Mouse (Mus musculus) urinary bladder, postnatal 0 days (tissue): Measurements from ENCODE around the gene Dctd. TPM values are rescaled to one million over a fixed set of nuclear protein-coding genes. Genes with fewer than 3 reads are reported as not detected.

ENCODE experiments used
- polyA plus RNA-seq: library from polyadenylated mRNA; unstranded; fragments of >200 nt; fragmentation: Nextera tagmentation; extraction: Ambion mirVana; gene quantifications from 2 replicates; pipeline ENCODE4 v1.2.1, GENCODE M21; 2015

Dctd gene
- polyA plus RNA-seq, result 9.9 and 10.1 TPM in 2 replicates

GRCm38 (mm10) chr8:48098792-48099191 is at the start of gene Dctd:
Dctd (plus strand) TSS chr8:48099092.

Other genes starting within 250 kb of the Dctd start
- gene Wwc2, start 108.2 kb upstream of the Dctd start, polyA plus RNA-seq, result 8.0 and 10.6 TPM in 2 replicates